Mouse (Mus musculus) ES-Bruce4 (cell line): ENCODE measurements around the gene Rhbdf2. TPM values are rescaled to one million over a fixed set of nuclear protein-coding genes. Genes with fewer than 3 reads are reported as not detected.
"Not testable (repeated sequence)": the region's sequence is repeated elsewhere in the genome, so short reads cannot be mapped to it uniquely, and the experiment has no call there.

Experiments
- H3K27ac ChIP-seq: 2 replicates; pipeline ENCODE4 v1.5.1; 2012; ENCODE audit warnings: low read length, inconsistent platforms; ENCODE audit not compliant: insufficient read depth
- H3K27me3 ChIP-seq: 2 replicates; pipeline ENCODE4 v1.6.1; 2012; ENCODE audit warnings: mild to moderate bottlenecking, low read length, inconsistent platforms; ENCODE audit not compliant: control insufficient read depth, poor library complexity, insufficient read depth, severe bottlenecking
- H3K36me3 ChIP-seq: 2 replicates; pipeline ENCODE4 v1.6.1; 2012; ENCODE audit warnings: inconsistent platforms, mild to moderate bottlenecking, low read length, moderate library complexity; ENCODE audit not compliant: control insufficient read depth, poor library complexity, insufficient read depth, severe bottlenecking
- H3K4me1 ChIP-seq: one replicate; pipeline ENCODE4 v1.8.1; 2011; ENCODE audit warnings: low read length; ENCODE audit not compliant: control insufficient read depth, insufficient read depth
- H3K4me3 ChIP-seq: 2 replicates; pipeline ENCODE4 v1.5.1; 2011; ENCODE audit warnings: low read depth, mild to moderate bottlenecking, low read length
- H3K9ac ChIP-seq: 2 replicates; pipeline ENCODE4 v1.6.1; 2012; ENCODE audit warnings: low read depth, mild to moderate bottlenecking, inconsistent platforms; ENCODE audit not compliant: poor library complexity, severe bottlenecking
- H3K9me3 ChIP-seq: replicated peaks from 2 replicates; pipeline ENCODE4 v1.6.1; 2012; ENCODE audit warnings: mild to moderate bottlenecking, low read length, inconsistent platforms; ENCODE audit not compliant: control insufficient read depth, poor library complexity, insufficient read depth, severe bottlenecking
- CTCF ChIP-seq: IDR thresholded peaks from one replicate; pipeline ENCODE4 v1.8.1; 2011; ENCODE audit warnings: low read depth, low read length
- EP300 ChIP-seq: IDR thresholded peaks from 2 replicates; pipeline ENCODE4 v1.6.1; 2011; ENCODE audit warnings: low read depth, low read length; ENCODE audit not compliant: insufficient read depth
- POLR2A ChIP-seq: IDR thresholded peaks from one replicate; pipeline ENCODE4 v1.8.1; 2011; ENCODE audit warnings: low read length; ENCODE audit not compliant: insufficient read depth
- polyA plus RNA-seq: library from polyadenylated mRNA; stranded (reverse); fragments of >200 nt; gene quantifications from 2 replicates; pipeline ENCODE4 v1.2.4, GENCODE M21; 2011; ENCODE audit warnings: low read depth; ENCODE audit not compliant: missing spikeins, insufficient read depth, insufficient read length

Rhbdf2 gene
- polyA plus RNA-seq, 1 experiment = 36.5 TPM

GRCm38 (mm10) chr11:116641731-116642130, 14.9 kb upstream of the Rhbdf2 start:
- Histone ChIP-seq H3K36me3 (no peaks in the 10 kb centered on the region), H3K9me3 (no peaks in the 10 kb centered on the region), H3K27ac (no peak overlapping the region), H3K9ac (no peak overlapping the region), H3K4me1 (no peaks in the 10 kb centered on the region), H3K27me3 (no peaks in the 10 kb centered on the region), H3K4me3 (no peak overlapping the region)
- TF ChIP-seq CTCF (no peak), POLR2A (no peak), EP300 (no peak)

GRCm38 (mm10) chr11:116641168-116641567, 14.3 kb upstream of the Rhbdf2 start:
- no peaks in the 10 kb centered on the region for H3K4me1 ChIP-seq
- H3K36me3 ChIP-seq = no peaks in the 10 kb centered on the region
- no peak overlapping the region for H3K4me3 ChIP-seq
- no peak overlapping the region for H3K27ac ChIP-seq
- no peaks in the 10 kb centered on the region for H3K27me3 ChIP-seq
- no peak overlapping the region for H3K9ac ChIP-seq
- H3K9me3 ChIP-seq = no peaks in the 10 kb centered on the region
- TF ChIP-seq POLR2A = no peak
- peak; percentile 81 for TF ChIP-seq CTCF
- no peak for TF ChIP-seq EP300

DNA sequence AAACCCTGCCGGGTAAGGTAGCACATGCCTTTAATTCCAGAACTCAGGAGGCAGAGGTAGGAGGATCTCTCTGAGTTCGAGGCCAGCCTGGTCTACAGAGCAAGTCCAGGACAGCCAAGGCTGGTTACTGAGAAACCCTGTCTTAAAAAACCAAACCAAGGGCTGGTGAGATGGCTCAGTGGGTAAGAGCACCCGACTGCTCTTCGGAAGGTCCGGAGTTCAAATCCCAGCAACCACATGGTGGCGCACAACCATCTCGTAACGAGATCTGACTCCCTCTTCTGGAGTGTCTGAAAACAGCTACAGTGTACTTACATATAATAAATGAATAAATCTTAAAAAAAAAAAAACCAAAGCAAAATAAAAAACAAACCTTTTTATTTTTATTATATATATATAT, 9.8 kb upstream of the Rhbdf2 start:
- not testable (repeated sequence) for H3K36me3 ChIP-seq, H3K4me3 ChIP-seq, H3K9me3 ChIP-seq, H3K4me1 ChIP-seq, H3K27ac ChIP-seq, H3K27me3 ChIP-seq, H3K9ac ChIP-seq
- peak; percentile 35 for TF ChIP-seq CTCF

DNA sequence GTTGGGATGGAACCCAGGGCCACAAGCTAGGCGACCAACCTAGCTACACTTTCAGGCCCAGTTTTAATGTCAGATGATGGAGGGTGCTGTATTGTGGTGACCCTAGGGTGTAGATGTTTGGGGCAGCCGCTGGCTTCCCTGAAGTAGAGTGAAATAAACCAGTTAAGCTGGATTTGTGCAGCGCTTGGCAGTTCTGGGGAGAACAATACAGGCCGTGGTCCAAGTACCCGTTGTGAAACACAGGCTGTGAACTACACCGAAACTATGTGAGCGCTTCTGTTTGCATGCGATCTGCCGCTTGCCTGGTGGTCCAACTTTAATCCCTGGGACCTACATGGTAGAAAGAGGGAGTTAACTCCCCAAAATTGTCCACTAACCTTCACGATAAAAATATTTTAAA, 6.1 kb upstream of the Rhbdf2 start:
- no peaks in the 10 kb centered on the region for H3K9me3 ChIP-seq
- H3K4me1 ChIP-seq = peaks cover 4% of the 10 kb centered on the region
- H3K36me3 ChIP-seq = no peaks in the 10 kb centered on the region
- H3K27me3 ChIP-seq = no peaks in the 10 kb centered on the region
- TF ChIP-seq POLR2A = no peak
- TF ChIP-seq EP300 = no peak
- TF ChIP-seq CTCF = no peak
- H3K9ac ChIP-seq = no peak overlapping the region
- H3K4me3 ChIP-seq = no peak overlapping the region
- no peak overlapping the region for H3K27ac ChIP-seq

DNA sequence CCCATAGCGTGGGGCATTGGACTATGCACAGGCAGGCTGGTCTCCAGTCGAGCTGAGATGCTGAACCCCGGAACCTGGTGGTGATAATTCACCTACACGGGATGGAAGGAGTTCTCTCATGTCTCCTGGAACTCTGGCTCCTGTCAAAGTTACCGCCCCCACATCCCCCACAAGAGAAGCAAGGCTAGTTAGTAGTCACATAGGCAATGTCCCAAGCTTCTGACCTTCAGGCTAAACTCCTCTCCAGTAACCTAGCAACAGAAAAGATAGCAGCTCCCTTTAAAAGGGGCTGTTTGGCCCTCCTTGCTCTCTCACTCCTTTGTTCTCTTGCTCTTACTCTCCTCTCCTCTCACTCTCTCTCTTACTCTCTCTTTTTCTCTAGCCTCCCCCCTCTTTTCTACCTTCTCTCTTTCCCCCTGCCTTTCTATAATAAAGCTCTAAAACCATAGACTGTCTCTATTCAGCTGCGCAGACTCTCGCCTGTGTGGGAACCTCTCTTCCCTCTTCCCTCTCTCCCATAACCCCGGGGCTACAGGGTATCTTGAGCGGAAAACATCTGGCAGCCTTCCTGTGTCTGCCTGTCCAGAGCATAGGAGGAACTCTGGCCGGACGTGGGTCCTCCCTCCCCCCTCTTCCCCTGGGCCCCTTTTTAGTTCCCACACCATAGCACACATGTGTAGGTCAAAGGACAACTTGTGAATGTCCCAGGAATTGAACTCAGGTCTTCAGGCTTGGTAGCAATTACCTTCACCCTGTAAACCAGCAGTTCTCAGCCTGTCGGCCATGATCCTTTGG, 3.5 kb upstream of the Rhbdf2 start:
- Histone ChIP-seq H3K4me3 (no peak overlapping the region), H3K27ac (no peak overlapping the region), H3K4me1 (peaks cover 4% of the 10 kb centered on the region), H3K9me3 (no peaks in the 10 kb centered on the region), H3K36me3 (no peaks in the 10 kb centered on the region), H3K9ac (no peak overlapping the region), H3K27me3 (no peaks in the 10 kb centered on the region)
- TF ChIP-seq POLR2A (no peak), EP300 (no peak), CTCF (no peak)

GRCm38 (mm10) chr11:116629472-116629871, 2.7 kb upstream of the Rhbdf2 start:
- H3K27me3 ChIP-seq = no peaks in the 10 kb centered on the region
- H3K4me1 ChIP-seq = peaks cover 5% of the 10 kb centered on the region
- H3K27ac ChIP-seq = no peak overlapping the region
- H3K36me3 ChIP-seq = no peaks in the 10 kb centered on the region
- H3K4me3 ChIP-seq = no peak overlapping the region
- H3K9ac ChIP-seq = no peak overlapping the region
- H3K9me3 ChIP-seq = no peaks in the 10 kb centered on the region
- TF ChIP-seq POLR2A = no peak
- TF ChIP-seq CTCF = no peak
- TF ChIP-seq EP300 = no peak
